Mouse (Mus musculus): ENCODE measurements at regions not wholly inside any gene's neighbourhood (a gene's known extent, or its start where the extent isn't known, plus 50 kb on each side); places are given as distances from the start of the nearest gene placed in this dataset.

GRCm38 (mm10) chr5:93328059-93328458 lies 61.0 kb downstream of the Ccng2 start:
- H3K36me3 ChIP-seq (ENCODE audit: insufficient read depth, low read length) = no peaks in the 10 kb centered on the region
- H3K4me1 ChIP-seq (replicated peaks; ENCODE audit: low read depth, low read length) = no peaks in the 10 kb centered on the region
- TF ChIP-seq NANOG (IDR thresholded peaks at IDR 0.05; ENCODE audit: borderline replicate concordance, low read length) (no peak), CTCF (conservative IDR thresholded peaks at IDR 0.05; ENCODE audit: low read length) (peak; percentile 62), POU5F1 (IDR thresholded peaks at IDR 0.05; ENCODE audit: borderline replicate concordance, low read length) (no peak)
- peaks cover 2% of the 10 kb centered on the region; the same call in 1 of the 2 replicates for H3K27me3 ChIP-seq (ENCODE audit: insufficient read depth, low read length)
- H3K4me3 ChIP-seq (replicated peaks; ENCODE audit: low read length) = no peak overlapping the region
- H3K9me3 ChIP-seq (ENCODE audit: low read length) = no peaks in the 10 kb centered on the region

- H3K4me3 ChIP-seq (replicated peaks; ENCODE audit: low read length) = no peak overlapping the region
- no peaks in the 10 kb centered on the region for H3K36me3 ChIP-seq (ENCODE audit: insufficient read depth, low read length)
- 0 out of 2 replicates have a peak, but pooled peaks cover 2% of the 10 kb centered on the region for H3K27me3 ChIP-seq (ENCODE audit: insufficient read depth, low read length)
- H3K4me1 ChIP-seq (replicated peaks; ENCODE audit: low read depth, low read length) = no peaks in the 10 kb centered on the region
- no peak for TF ChIP-seq NANOG (IDR thresholded peaks at IDR 0.05; ENCODE audit: borderline replicate concordance, low read length)
- TF ChIP-seq POU5F1 (IDR thresholded peaks at IDR 0.05; ENCODE audit: borderline replicate concordance, low read length) = no peak
- no peak for TF ChIP-seq CTCF (conservative IDR thresholded peaks at IDR 0.05; ENCODE audit: low read length)
- H3K9me3 ChIP-seq (ENCODE audit: low read length) = no peaks in the 10 kb centered on the region
Measured at GRCm38 (mm10) chr5:93330851-93331250, 63.8 kb downstream of the Ccng2 start.

- Histone ChIP-seq H3K36me3 (ENCODE audit: insufficient read depth, low read length) (no peaks in the 10 kb centered on the region), H3K9me3 (ENCODE audit: low read length) (peaks cover 16% of the 10 kb centered on the region), H3K4me3 (replicated peaks; ENCODE audit: low read length) (no peak overlapping the region), H3K27me3 (ENCODE audit: insufficient read depth, low read length) (no peaks in the 10 kb centered on the region), H3K4me1 (replicated peaks; ENCODE audit: low read depth, low read length) (peaks cover 5% of the 10 kb centered on the region)
- TF ChIP-seq CTCF (conservative IDR thresholded peaks at IDR 0.05; ENCODE audit: low read length) (no peak), POU5F1 (IDR thresholded peaks at IDR 0.05; ENCODE audit: borderline replicate concordance, low read length) (no peak), NANOG (IDR thresholded peaks at IDR 0.05; ENCODE audit: borderline replicate concordance, low read length) (no peak)
Measured at GRCm38 (mm10) chr5:93353101-93353500, 86.0 kb downstream of the Ccng2 start.
